Mouse (Mus musculus): ENCODE results near the gene Tbc1d8. TPM values are rescaled to one million over a fixed set of nuclear protein-coding genes. Genes with fewer than 3 reads are reported as not detected.

Tbc1d8 gene
- polyA plus RNA-seq, 1 experiment from 2014 or later: 13.4 TPM

GRCm38 (mm10) chr1:39455350-39456023, 23.1 kb downstream of the Tbc1d8 start:
- Histone ChIP-seq H3K4me2 (no peak overlapping the region), H3K9ac (no peak overlapping the region), H3K4me1 (peaks cover 39% of the 10 kb centered on the region), H3K27me3 (no peaks in the 10 kb centered on the region), H3K9me3 (no peaks in the 10 kb centered on the region), H3K4me3 (no peak overlapping the region), H3K27ac (0 out of 2 replicates have a peak overlapping the region, but pooled peaks have one; percentile 42), H3K36me3 (no peaks in the 10 kb centered on the region)
- no peak for ATAC-seq (ENCODE audit: borderline replicate concordance, extremely low read depth, low FRiP score, low TSS enrichment)
- WGBS: 65% methylated on average over 23 of the region's 23 CpGs

DNA sequence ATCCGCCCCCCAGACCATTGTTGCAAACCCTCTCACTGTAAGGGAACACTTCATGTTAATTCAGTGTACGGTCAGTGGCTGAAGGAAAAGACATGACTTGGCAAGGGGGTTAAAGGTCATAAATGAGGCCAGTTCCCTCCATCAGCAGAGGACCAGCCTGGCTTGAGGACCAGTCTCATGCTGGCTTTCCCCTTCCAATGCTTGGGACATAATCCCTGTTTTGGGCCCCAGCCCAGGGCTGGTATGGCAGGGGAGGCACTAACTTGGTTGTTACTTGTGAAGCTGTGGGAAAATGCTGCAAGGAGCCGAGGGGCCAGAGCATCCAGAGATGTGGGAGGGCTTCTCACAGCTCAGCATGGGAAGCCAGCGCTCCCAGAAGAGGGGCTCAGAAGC, 23.8 kb downstream of the Tbc1d8 start:
- Histone ChIP-seq H3K27ac (no peak overlapping the region), H3K36me3 (no peaks in the 10 kb centered on the region), H3K9ac (no peak overlapping the region), H3K9me3 (no peaks in the 10 kb centered on the region), H3K4me1 (peaks cover 47% of the 10 kb centered on the region), H3K4me3 (no peak overlapping the region), H3K27me3 (no peaks in the 10 kb centered on the region), H3K4me2 (no peak overlapping the region)
- WGBS: 70% methylated on average over 4 of the region's 4 CpGs
- no peak for ATAC-seq (ENCODE audit: borderline replicate concordance, extremely low read depth, low FRiP score, low TSS enrichment)

- no peaks in the 10 kb centered on the region for H3K9me3 ChIP-seq
- no peak overlapping the region for H3K4me3 ChIP-seq
- WGBS: 66% methylated on average over 9 of the region's 9 CpGs
- no peaks in the 10 kb centered on the region for H3K36me3 ChIP-seq
- ATAC-seq (ENCODE audit: borderline replicate concordance, extremely low read depth, low FRiP score, low TSS enrichment): no peak
- H3K27me3 ChIP-seq: no peaks in the 10 kb centered on the region
- H3K4me1 ChIP-seq: peaks cover 52% of the 10 kb centered on the region
- no peak overlapping the region for H3K9ac ChIP-seq
- H3K27ac ChIP-seq: peak overlapping the region; percentile 9; the same call in 1 of the 2 replicates
- H3K4me2 ChIP-seq: no peak overlapping the region
Observed at GRCm38 (mm10) chr1:39454108-39454782, 24.3 kb downstream of the Tbc1d8 start.

- Histone ChIP-seq H3K9ac (no peak overlapping the region), H3K27ac (no peak overlapping the region), H3K9me3 (no peaks in the 10 kb centered on the region), H3K4me3 (no peak overlapping the region), H3K27me3 (no peaks in the 10 kb centered on the region), H3K4me2 (no peak overlapping the region), H3K4me1 (peaks cover 52% of the 10 kb centered on the region), H3K36me3 (no peaks in the 10 kb centered on the region)
- 85% methylated on average over 4 of the region's 4 CpGs for WGBS
- ATAC-seq (ENCODE audit: borderline replicate concordance, extremely low read depth, low FRiP score, low TSS enrichment): no peak
Observed at GRCm38 (mm10) chr1:39452203-39452602, 26.4 kb downstream of the Tbc1d8 start.

DNA sequence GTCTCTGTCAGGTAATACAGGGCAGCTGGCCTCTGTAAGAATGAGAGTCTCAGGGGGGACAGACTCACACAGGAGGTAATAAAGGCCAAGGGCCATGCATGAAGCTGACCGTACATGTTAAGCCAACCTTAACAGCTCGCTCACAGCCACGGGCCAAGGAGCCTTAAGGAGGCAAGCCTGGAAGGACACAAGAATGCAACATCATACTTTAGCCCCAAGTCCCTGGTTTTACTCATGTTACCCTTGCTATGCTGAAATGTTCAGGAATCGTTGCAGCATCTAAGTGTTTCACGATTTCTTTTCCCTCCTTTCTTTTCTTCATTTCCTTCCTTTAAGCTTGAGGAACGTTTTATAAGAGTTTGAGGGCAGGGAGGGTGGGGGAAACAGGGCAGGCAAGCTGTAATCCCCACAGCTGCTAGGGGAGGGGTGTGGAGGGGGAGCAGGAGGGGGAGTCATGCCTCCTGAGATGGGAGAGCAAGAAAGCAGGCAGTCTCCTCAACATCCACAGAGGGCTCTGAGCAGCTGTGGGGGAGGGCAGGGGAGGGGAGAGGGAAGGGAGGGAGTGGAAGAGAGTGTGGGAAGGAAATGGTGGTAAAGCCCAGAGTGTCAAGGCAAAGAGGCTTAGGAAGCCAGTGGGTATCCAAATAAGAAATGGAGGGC, 28.4 kb downstream of the Tbc1d8 start:
- ATAC-seq (ENCODE audit: borderline replicate concordance, extremely low read depth, low FRiP score, low TSS enrichment): no peak
- no peak overlapping the region for H3K9ac ChIP-seq
- H3K27me3 ChIP-seq: no peaks in the 10 kb centered on the region
- H3K4me2 ChIP-seq: no peak overlapping the region
- 49% methylated on average over 6 of the region's 6 CpGs for WGBS
- H3K9me3 ChIP-seq: no peaks in the 10 kb centered on the region
- H3K27ac ChIP-seq: no peak overlapping the region
- H3K36me3 ChIP-seq: no peaks in the 10 kb centered on the region
- H3K4me3 ChIP-seq: no peak overlapping the region
- H3K4me1 ChIP-seq: peaks cover 43% of the 10 kb centered on the region

DNA sequence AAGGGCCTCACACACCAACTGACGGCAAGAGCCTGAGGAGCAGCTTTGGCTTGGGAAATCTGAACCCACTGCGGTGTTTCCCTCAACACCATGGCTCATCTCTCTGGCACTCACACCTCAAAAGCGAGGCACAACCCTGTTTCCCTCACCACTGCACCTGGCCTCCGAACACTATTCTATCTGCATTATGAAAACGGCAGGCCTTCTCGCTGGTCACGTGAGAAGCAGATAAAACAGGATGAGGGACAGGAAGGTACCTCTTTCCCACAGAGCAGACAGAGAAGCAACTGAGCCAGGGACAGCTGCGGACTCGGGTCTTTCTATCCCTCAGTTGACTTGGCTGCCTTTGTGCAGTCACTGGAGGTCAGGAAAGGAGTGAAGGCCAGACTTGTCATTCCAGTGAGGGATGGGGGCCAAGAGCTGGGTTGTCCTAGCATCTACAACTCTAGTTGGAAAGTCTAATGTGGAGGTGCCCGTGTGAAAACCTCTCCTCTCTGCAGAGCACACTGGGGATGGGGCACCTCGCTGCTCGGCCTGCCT, 29.2 kb downstream of the Tbc1d8 start:
- Histone ChIP-seq H3K4me2 (no peak overlapping the region), H3K27ac (0 out of 2 replicates have a peak overlapping the region, but pooled peaks have one; percentile 30), H3K9ac (no peak overlapping the region), H3K9me3 (no peaks in the 10 kb centered on the region), H3K4me1 (peaks cover 40% of the 10 kb centered on the region), H3K27me3 (no peaks in the 10 kb centered on the region), H3K36me3 (no peaks in the 10 kb centered on the region), H3K4me3 (no peak overlapping the region)
- 75% methylated on average over 12 of the region's 12 CpGs for WGBS
- no peak; the same call in 1 of the 2 replicates for ATAC-seq (ENCODE audit: borderline replicate concordance, extremely low read depth, low FRiP score, low TSS enrichment)

GRCm38 (mm10) chr1:39448819-39449218, 29.7 kb downstream of the Tbc1d8 start:
- no peak overlapping the region for H3K9ac ChIP-seq
- no peaks in the 10 kb centered on the region for H3K9me3 ChIP-seq
- no peak for ATAC-seq (ENCODE audit: borderline replicate concordance, extremely low read depth, low FRiP score, low TSS enrichment)
- no peak overlapping the region for H3K4me2 ChIP-seq
- H3K4me1 ChIP-seq: peaks cover 38% of the 10 kb centered on the region
- no peak overlapping the region for H3K27ac ChIP-seq
- 89% methylated on average over 5 of the region's 5 CpGs for WGBS
- no peak overlapping the region for H3K4me3 ChIP-seq
- no peaks in the 10 kb centered on the region for H3K36me3 ChIP-seq
- no peaks in the 10 kb centered on the region for H3K27me3 ChIP-seq

GRCm38 (mm10) chr1:39448238-39448637, 30.3 kb downstream of the Tbc1d8 start:
- H3K9me3 ChIP-seq: no peaks in the 10 kb centered on the region
- H3K4me3 ChIP-seq: no peak overlapping the region
- no peaks in the 10 kb centered on the region for H3K36me3 ChIP-seq
- no peak overlapping the region for H3K9ac ChIP-seq
- no peak overlapping the region for H3K27ac ChIP-seq
- WGBS: 58% methylated on average over 5 of the region's 5 CpGs
- no peaks in the 10 kb centered on the region for H3K27me3 ChIP-seq
- no peak overlapping the region for H3K4me2 ChIP-seq
- H3K4me1 ChIP-seq: peaks cover 34% of the 10 kb centered on the region
- ATAC-seq (ENCODE audit: borderline replicate concordance, extremely low read depth, low FRiP score, low TSS enrichment): no peak

DNA sequence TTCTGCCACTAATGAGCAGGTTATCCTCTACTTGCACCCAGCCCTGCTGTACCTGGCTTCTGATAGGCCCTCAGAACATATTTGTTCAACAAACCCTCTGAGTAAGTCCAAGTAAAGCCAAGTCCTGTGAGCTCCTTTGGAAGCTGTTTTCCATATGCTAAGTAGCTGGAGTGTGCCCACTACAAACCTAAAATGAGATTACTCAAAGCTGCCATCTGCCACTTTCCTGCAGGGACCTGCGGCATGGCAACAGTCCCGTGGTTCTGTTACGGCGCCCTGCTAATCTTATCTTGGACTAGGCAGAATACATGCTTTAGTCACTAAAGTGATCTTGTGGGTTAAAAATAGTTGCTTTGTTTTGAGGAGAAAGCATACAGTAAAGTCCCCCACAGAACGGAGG, 32.4 kb downstream of the Tbc1d8 start:
- H3K36me3 ChIP-seq: no peaks in the 10 kb centered on the region
- 53% methylated on average over 5 of the region's 5 CpGs for WGBS
- no peaks in the 10 kb centered on the region for H3K9me3 ChIP-seq
- H3K9ac ChIP-seq: no peak overlapping the region
- no peak overlapping the region for H3K4me3 ChIP-seq
- no peak overlapping the region for H3K4me2 ChIP-seq
- H3K27me3 ChIP-seq: no peaks in the 10 kb centered on the region
- no peak for ATAC-seq (ENCODE audit: borderline replicate concordance, extremely low read depth, low FRiP score, low TSS enrichment)
- H3K4me1 ChIP-seq: peaks cover 34% of the 10 kb centered on the region
- no peak overlapping the region for H3K27ac ChIP-seq

GRCm38 (mm10) chr1:39445303-39446050, 33.1 kb downstream of the Tbc1d8 start:
- no peaks in the 10 kb centered on the region for H3K36me3 ChIP-seq
- 65% methylated on average over 20 of the region's 20 CpGs for WGBS
- no peak overlapping the region for H3K9ac ChIP-seq
- no peaks in the 10 kb centered on the region for H3K27me3 ChIP-seq
- peaks cover 31% of the 10 kb centered on the region for H3K4me1 ChIP-seq
- no peak for ATAC-seq (ENCODE audit: borderline replicate concordance, extremely low read depth, low FRiP score, low TSS enrichment)
- H3K27ac ChIP-seq: 0 out of 2 replicates have a peak overlapping the region, but pooled peaks have one; percentile 32
- no peak overlapping the region for H3K4me3 ChIP-seq
- no peak overlapping the region for H3K4me2 ChIP-seq
- H3K9me3 ChIP-seq: no peaks in the 10 kb centered on the region

- H3K9ac ChIP-seq: no peak overlapping the region
- H3K4me3 ChIP-seq: no peak overlapping the region
- H3K27me3 ChIP-seq: no peaks in the 10 kb centered on the region
- H3K36me3 ChIP-seq: no peaks in the 10 kb centered on the region
- no peaks in the 10 kb centered on the region for H3K9me3 ChIP-seq
- no peak overlapping the region for H3K4me2 ChIP-seq
- H3K27ac ChIP-seq: no peak overlapping the region
- no peak for ATAC-seq (ENCODE audit: borderline replicate concordance, extremely low read depth, low FRiP score, low TSS enrichment)
- 70% methylated on average over 8 of the region's 8 CpGs for WGBS
- peaks cover 17% of the 10 kb centered on the region for H3K4me1 ChIP-seq
Observed at GRCm38 (mm10) chr1:39443764-39444163, 34.8 kb downstream of the Tbc1d8 start.

Measured in lung, embryonic 15.5 days (tissue).